ENCODE assay signal across 8 mouse cellular contexts in genomic region chr7:82867271-82868121, GRCm38 (mm10). TPM values are rescaled to one million over a fixed set of nuclear protein-coding genes. Genes with fewer than 3 reads are reported as not detected.
DNase-seq lines count a peak whose midpoint lies in the region; ATAC-seq and TF ChIP-seq lines count a peak whose summit lies in the region.

Gene Mex3b (plus strand): TSS chr7:82867333.

- TF ChIP-seq POLR2A in MEL (IDR thresholded peaks at IDR 0.05; ENCODE audit: control insufficient read depth in 1 of 2, insufficient read depth in 1 of 2, low read depth in 1 of 2, low read length in 2 of 2, poor library complexity in 1 of 2): 0 out of 4 replicates have a peak, but pooled peaks of 1 of the 2 experiments have one; percentile 14

- peaks cover 0 to 2% of the 10 kb centered on the region in 2 experiments; a peak in 1 of 4 replicates for H3K27me3 ChIP-seq in MEL (ENCODE audit: control insufficient read depth in 1 of 2, insufficient read depth in 2 of 2, low read length in 2 of 2)
- H3K27me3 ChIP-seq in hindbrain, embryonic 10.5 days (ENCODE audit: insufficient read depth, poor library complexity, severe bottlenecking): no peaks in the 10 kb centered on the region
- no peaks in the 10 kb centered on the region for H3K27me3 ChIP-seq in lung, postnatal 0 days (replicated peaks; ENCODE audit: insufficient read depth, low read length)

- ATAC-seq in lung, postnatal 0 days: peak; percentile 16

- peak; percentile 66 for DNase-seq in MEL (ENCODE audit: low read depth, low spot score)
- DNase-seq in cerebellum, adult 11-12 months: peak; percentile 77
- DNase-seq in frontal cortex, adult 2 months (ENCODE audit: extremely low spot score in 1 of 2, low spot score in 1 of 2): peak; percentile 20 to 73
- peak; percentile 60 for DNase-seq in hindbrain, embryonic 10.5 days (ENCODE audit: low spot score)
- DNase-seq in layer of hippocampus, postnatal 14 days (ENCODE audit: low spot score in 2 of 2): peak; percentile 61 to 88
- DNase-seq in lung, postnatal 0 days (ENCODE audit: low spot score): peak; percentile 63
- DNase-seq in retina, postnatal 1 day: peak; percentile 69
- DNase-seq in thymus, postnatal 4 days: peak; percentile 80

- no peak for TF ChIP-seq RAD21 in MEL (IDR thresholded peaks at IDR 0.05; ENCODE audit: low read depth, low read length)

- TF ChIP-seq CTCF in MEL (IDR thresholded peaks at IDR 0.05 in 2 of 3, conservative IDR thresholded peaks at IDR 0.05 in 1 of 3; ENCODE audit: control insufficient read depth in 1 of 3, insufficient read depth in 1 of 3, low read depth in 2 of 3, low read length in 3 of 3, poor library complexity in 1 of 3, severe bottlenecking in 1 of 3): no peak
- no peak for TF ChIP-seq CTCF in lung, postnatal 0 days (IDR thresholded peaks at IDR 0.05)

- H3K36me3 ChIP-seq in MEL (ENCODE audit: control insufficient read depth in 1 of 2, insufficient read depth in 2 of 2, low read length in 2 of 2): peaks cover 0 to 2% of the 10 kb centered on the region in 2 experiments; a peak in 1 of 4 replicates
- peaks cover 36% of the 10 kb centered on the region for H3K36me3 ChIP-seq in hindbrain, embryonic 10.5 days
- no peaks in the 10 kb centered on the region for H3K36me3 ChIP-seq in lung, postnatal 0 days (ENCODE audit: insufficient read depth, low read length)

- peaks cover 0 to 3% of the 10 kb centered on the region in 2 experiments; a peak in 1 of 4 replicates for H3K4me1 ChIP-seq in MEL (ENCODE audit: control insufficient read depth in 1 of 2, insufficient read depth in 2 of 2, low read length in 2 of 2)
- peaks cover 48% of the 10 kb centered on the region for H3K4me1 ChIP-seq in hindbrain, embryonic 10.5 days (replicated peaks)
- peaks cover 15% of the 10 kb centered on the region; the same call in 1 of the 2 replicates for H3K4me1 ChIP-seq in lung, postnatal 0 days (ENCODE audit: insufficient read depth, low read depth, low read length)

- peaks cover 5% of the 10 kb centered on the region; the same call in 1 of the 2 replicates for H3K79me2 ChIP-seq in MEL (ENCODE audit: control insufficient read depth, insufficient read depth, low read length, poor library complexity)

- peak within 1 kb of the TSS; percentile 89 for H3K4me2 ChIP-seq in lung, postnatal 0 days (replicated peaks; ENCODE audit: low read depth, low read length)

- TF ChIP-seq EP300 in MEL (IDR thresholded peaks at IDR 0.05; ENCODE audit: low read depth in 1 of 2, low read length in 2 of 2): no peak
- no peak for TF ChIP-seq EP300 in lung, postnatal 0 days (IDR thresholded peaks at IDR 0.05)

- under 1% methylated on average over 87 of the region's 87 CpGs for WGBS in hindbrain, embryonic 10.5 days
- under 1% methylated on average over 63 of the region's 87 CpGs for WGBS in lung, postnatal 0 days

- H3K4me3 ChIP-seq in MEL (ENCODE audit: control insufficient read depth in 1 of 2, insufficient read depth in 1 of 2, low read depth in 2 of 2, low read length in 2 of 2): peak within 1 kb of the TSS; percentile 95 to 96
- H3K4me3 ChIP-seq in hindbrain, embryonic 10.5 days: peak within 1 kb of the TSS; percentile 100
- H3K4me3 ChIP-seq in lung, postnatal 0 days (ENCODE audit: low read depth, low read length): peak within 1 kb of the TSS; percentile 76

- H3K9ac ChIP-seq in MEL (ENCODE audit: control insufficient read depth, low read depth, low read length, poor library complexity, severe bottlenecking): peak within 1 kb of the TSS; percentile 90
- peak within 1 kb of the TSS; percentile 60 for H3K9ac ChIP-seq in lung, postnatal 0 days (replicated peaks; ENCODE audit: low read depth)

- H3K9me3 ChIP-seq in MEL (replicated peaks; ENCODE audit: insufficient read depth, low read length): no peaks in the 10 kb centered on the region
- H3K9me3 ChIP-seq in hindbrain, embryonic 10.5 days: no peaks in the 10 kb centered on the region
- no peaks in the 10 kb centered on the region for H3K9me3 ChIP-seq in lung, postnatal 0 days (ENCODE audit: low read length)

- peak within 1 kb of the TSS; percentile 79 for H3K27ac ChIP-seq in MEL (ENCODE audit: control insufficient read depth, low read depth, low read length)
- H3K27ac ChIP-seq in hindbrain, embryonic 10.5 days: peak within 1 kb of the TSS; percentile 100
- peak within 1 kb of the TSS; percentile 91 for H3K27ac ChIP-seq in lung, postnatal 0 days (ENCODE audit: low read length)

TF ChIP-seq in MEL, 35 proteins besides CTCF, POLR2A, EP300 and RAD21:
- TF ChIP-seq NELFE (IDR thresholded peaks at IDR 0.05; ENCODE audit: low read depth, low read length) (peak; percentile 32; the same call in 1 of the 2 replicates), ZC3H11A (IDR thresholded peaks at IDR 0.05; ENCODE audit: low read depth, low read length) (no peak), GATA1 (IDR thresholded peaks at IDR 0.05; ENCODE audit: low read depth, low read length) (no peak), MXI1 (IDR thresholded peaks at IDR 0.05; ENCODE audit: low read depth, low read length) (no peak), JUND (IDR thresholded peaks at IDR 0.05; ENCODE audit: low read depth, low read length) (no peak), MEF2A (IDR thresholded peaks at IDR 0.05; ENCODE audit: extremely low read depth, insufficient replicate concordance, low read depth, low read length, poor library complexity, severe bottlenecking) (no peak), SIN3A (IDR thresholded peaks at IDR 0.05; ENCODE audit: low read length) (no peak; the same call in 1 of the 2 replicates), MAX (IDR thresholded peaks at IDR 0.05; ENCODE audit: low read length) (peak; percentile 37; the same call in 1 of the 2 replicates)

RNA-seq across cellular contexts. Expression of gene Mex3b, which starts in this region (rescaled TPM):
- total RNA-seq in MEL (2012; rRNA removed): 1.7 and 2.0 TPM in 2 replicates
- 1 to 10 TPM in 1 of 2 experiments, not detected in 1; 4.2 TPM for polyA plus RNA-seq in MEL (2012; ENCODE audit: insufficient read depth in 1 of 2, insufficient read length in 2 of 2, low read depth in 1 of 2, low replicate concordance in 2 of 2, missing spikeins in 1 of 2)
- polyA plus RNA-seq in frontal cortex, adult 2 months (2012; rRNA removed): 20.5 and 23.4 TPM in 2 replicates
- 24.9 and 27.7 TPM in 2 replicates for polyA plus RNA-seq in hindbrain, embryonic 10.5 days (2016; fragmentation: Nextera tagmentation; extraction: Ambion mirVana)
- total RNA-seq in layer of hippocampus, postnatal 14 days (2021): 10 to 100 TPM; 29.8 to 30.1 TPM
- polyA plus RNA-seq in lung, postnatal 0 days (2015; fragmentation: Nextera tagmentation; extraction: Ambion mirVana): 6.5 and 7.7 TPM in 2 replicates

Comparison
In these comparisons a context has a peak if more than half of its experiments do, and no peak if none do; other contexts are left out.
1. Peak in every context shown above with its lines: DNase-seq, ATAC-seq, H3K4me3 ChIP-seq and H3K27ac ChIP-seq.
2. RNA of gene Mex3b (total RNA-seq): 29.8 to 30.1 TPM in layer of hippocampus, postnatal 14 days; 1.7 to 2.0 TPM in MEL; every median in the first group is over 10 times any median in the second.